Mouse (Mus musculus) lung, postnatal 0 days (tissue): ENCODE measurements at regions not wholly inside any gene's neighbourhood (a gene's known extent, or its start where the extent isn't known, plus 50 kb on each side); places are given as distances from the start of the nearest gene placed in this dataset.

ENCODE experiments used
- CTCF ChIP-seq: IDR thresholded peaks from 2 replicates; pipeline ENCODE4 v1.5.1; 2016; ENCODE audit warnings: antibody characterized with exemption, mild to moderate bottlenecking
- EP300 ChIP-seq: IDR thresholded peaks from 2 replicates; pipeline ENCODE4 v1.6.1; 2016; ENCODE audit warnings: antibody characterized with exemption, mild to moderate bottlenecking, control low read depth

DNA sequence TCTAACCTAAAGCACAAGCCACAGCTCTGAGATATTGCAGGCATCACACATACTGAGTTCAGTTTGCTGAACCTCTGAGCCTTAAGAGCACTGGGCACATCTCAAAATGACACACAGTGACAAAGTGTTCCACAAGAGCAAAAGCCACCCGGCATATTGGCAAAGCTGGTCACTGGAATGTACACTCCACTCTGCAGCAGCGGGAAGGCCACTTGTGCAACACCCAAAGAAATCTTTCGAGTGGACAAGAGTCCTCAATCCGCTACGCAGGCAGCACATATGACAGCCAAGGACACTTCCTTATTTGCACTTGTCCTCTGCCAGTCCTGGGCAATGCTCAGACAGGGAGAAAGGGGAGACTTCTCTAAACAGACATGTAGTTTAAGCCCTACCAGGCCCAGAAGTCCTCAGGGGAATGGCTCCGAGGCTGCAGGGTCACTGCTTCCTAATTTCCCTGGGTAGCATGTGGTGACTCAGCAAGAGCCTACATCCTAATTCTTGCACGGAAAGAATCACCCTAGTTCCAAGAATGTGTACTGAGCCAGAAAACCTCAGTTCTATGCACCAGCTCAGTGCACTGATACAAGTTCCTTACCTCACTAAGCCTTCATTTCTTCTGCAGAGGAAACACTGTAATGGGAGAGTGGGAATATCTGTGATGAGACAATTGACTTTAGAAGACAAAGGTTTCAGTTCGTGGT is 144.5 kb upstream of the Ppargc1a start:
- peak; percentile 80 for TF ChIP-seq EP300
- no peak for TF ChIP-seq CTCF
